Mouse (Mus musculus): ENCODE measurements around the gene Tmigd3.
"Not testable (repeated sequence)": the region's sequence is repeated elsewhere in the genome, so short reads cannot be mapped to it uniquely, and the experiment has no call there.

The Tmigd3 gene

DNA sequence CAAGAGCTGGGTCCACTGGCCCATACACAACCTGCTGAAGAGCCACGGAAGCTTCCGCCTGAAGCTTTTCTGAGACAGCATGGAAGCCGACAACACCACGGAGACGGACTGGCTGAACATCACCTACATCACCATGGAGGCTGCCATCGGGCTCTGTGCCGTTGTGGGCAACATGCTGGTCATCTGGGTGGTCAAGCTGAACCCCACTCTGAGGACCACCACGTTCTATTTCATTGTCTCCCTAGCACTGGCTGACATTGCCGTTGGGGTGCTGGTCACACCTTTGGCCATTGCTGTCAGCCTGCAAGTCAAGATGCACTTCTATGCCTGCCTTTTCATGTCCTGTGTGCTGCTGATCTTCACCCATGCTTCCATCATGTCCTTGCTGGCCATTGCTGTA, 34.0 kb downstream of the Tmigd3 start:
- DNase-seq: no peak

DNA sequence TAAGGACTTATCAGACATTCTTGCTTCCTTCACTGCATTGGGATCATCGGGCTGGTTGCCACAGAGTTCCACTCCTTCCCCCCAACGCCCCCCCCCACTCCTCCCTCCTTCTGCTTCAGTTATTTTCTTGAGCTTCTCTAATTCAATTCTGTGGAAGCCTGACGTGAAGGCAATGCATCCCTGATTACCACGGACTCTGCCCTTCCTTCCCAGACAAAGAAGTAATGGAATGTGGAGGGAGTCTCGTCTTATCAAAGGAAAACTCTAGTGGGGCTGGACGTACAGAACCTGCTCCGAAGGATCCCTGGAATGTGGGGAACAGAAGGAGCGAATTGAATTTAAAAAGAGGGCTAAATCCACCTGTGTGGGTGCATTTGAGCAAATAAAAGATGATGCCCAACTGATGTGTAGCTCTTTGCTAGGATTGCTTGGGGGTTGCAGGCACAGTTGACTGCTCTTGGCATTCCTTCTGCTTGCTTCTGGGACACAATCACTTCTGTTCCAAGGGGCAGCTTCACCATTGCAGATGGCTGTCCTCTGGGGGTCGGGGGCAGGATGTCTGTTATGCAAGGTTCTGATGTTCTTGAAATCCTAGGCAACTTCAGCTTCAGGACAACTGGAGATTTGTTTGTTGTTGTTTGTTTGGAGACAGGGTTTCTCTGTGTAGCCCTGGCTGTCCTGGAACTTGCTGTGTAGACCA, 37.4 kb downstream of the Tmigd3 start:
- no peak for DNase-seq

DNA sequence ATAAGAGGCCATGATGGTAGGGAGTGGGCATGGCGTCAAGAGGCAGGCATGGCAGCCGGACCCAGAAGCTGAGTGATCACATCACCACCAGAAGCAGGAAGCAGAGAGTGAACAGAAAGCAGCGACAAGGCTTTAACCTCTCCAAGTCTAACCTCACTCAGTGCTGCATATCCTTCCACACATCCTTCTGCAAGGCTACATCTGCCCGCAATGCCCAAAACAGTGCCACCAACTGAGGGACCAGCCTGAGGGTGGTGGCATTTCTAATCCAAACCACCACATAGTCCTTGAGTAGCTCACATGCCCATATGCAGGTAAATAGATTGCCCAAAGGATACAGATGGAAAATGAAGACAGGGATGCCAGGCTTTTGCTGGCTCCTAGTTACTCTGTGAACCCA, 38.3 kb downstream of the Tmigd3 start:
- DNase-seq: no peak

- no peak for DNase-seq
These were observed 40.0 kb downstream of the Tmigd3 start for GRCm38 (mm10) chr3:105910519-105911190.

GRCm38 (mm10) chr3:105912097-105912880, 41.6 kb downstream of the Tmigd3 start:
- no peak for DNase-seq

DNA sequence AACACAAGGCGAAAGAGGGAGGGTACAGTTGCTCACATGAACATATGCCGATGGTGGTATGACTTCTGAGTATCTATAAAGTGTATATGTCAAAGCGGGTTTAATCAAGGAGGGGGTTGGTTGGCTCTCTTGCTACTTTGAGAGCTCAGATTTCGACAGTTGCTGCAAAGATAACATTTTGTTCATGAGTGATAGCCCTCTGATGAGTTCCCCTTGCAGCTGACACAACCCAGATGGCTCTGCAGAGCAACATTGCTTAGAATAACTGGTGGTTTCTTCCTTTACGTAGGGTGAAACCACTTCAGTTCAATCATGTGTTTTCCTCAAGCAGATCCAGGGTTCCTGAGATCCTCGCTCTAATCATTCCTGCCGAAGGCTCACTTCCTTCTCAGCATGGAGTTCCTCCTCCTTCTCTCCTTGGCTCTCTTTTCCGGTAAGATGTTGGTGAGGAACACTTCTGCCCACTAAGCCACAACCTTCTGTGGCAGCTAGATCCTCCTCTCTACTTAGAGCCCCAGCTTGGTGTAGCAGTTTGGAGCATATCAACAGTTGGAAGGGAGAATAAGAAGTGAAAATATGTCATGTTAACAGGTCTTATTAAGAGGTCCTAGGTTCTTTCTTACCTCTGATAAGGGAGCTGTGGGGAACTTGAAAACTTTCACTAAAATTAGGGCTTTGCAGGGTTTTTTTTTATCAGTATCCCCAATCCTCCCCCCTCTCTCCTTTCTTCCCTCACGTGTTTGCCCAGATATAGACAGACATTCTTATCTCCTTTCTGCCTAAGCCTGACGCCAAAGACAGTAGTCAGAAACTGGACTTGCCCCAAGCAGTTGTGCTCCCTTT, 43.4 kb downstream of the Tmigd3 start:
- no peak for DNase-seq

- DNase-seq: no peak
These were observed 44.6 kb downstream of the Tmigd3 start for GRCm38 (mm10) chr3:105915281-105915680.

DNA sequence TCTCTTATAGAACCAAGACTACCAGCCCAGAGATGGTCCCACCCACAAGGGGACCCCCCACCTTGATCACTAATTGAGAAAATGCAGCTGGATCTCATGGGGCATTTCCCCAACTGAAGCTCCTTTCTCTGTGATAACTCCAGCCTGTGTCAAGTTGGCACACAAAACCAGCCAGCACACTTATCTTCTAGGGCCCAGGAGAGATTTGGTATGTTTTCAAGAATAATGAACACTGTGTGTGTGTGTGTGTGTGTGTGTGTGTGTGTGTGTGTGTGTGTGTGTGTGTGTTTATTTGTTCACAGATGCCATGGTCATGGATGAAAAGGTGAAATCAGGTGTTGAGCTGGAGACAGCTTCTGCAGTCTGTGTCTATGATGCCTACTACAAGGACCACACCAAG, 45.8 kb downstream of the Tmigd3 start:
- not testable (repeated sequence) for DNase-seq

DNA sequence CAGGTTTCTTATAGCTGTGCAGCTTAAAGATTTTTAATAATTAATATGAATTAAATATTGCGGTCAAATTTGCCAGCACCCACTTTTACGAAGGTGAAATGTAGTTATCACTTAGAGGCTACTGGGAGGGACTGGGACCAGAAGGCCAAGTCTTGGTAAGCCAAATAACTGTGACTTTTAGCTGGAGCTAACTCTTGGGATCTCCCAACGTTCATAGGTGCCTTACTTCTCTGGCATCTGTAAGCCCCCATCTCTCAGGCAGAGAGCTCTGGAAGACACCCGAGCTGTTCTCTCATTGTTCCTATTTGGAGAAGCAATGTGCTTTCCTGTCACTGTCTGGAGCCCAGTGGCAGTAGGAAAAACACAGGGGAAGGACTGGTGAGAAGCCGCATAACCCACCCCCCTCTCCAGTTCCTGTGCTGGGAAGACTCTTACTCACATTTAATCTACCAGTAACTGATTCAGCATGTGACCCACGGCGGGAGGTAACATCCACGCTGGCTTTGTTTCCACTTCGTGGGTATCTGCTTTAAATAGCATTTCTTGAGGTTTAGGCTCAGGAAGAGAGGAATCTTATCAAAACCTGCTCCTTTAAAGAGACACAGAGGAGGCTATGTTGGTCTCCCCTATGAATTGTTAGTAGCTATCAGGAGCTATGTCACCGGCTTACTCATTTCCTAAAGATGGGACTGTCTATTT, 47.1 kb downstream of the Tmigd3 start:
- DNase-seq: no peak

GRCm38 (mm10) chr3:105918355-105918745, 47.6 kb downstream of the Tmigd3 start:
- DNase-seq: no peak

DNA sequence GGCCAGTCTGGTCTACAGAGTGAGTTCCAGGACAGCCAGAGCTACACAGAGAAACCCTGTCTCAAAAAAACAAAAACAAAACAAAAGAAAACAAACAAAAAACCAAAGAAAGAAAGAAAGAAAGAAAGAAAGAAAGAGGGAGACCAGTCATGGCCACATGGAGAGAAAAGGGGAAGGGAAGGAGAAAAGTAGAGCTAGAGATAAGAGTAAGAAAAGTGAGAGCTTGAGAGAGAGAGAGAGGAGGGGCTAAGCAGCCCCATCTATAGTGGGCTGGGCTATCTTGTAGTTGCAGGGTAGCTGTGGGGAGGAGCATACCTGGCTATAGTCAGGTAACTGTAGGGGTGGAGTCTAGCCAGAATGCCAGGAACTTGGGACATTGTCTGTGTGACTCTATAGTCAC, 50.0 kb downstream of the Tmigd3 start:
- DNase-seq: not testable (repeated sequence)

DNA sequence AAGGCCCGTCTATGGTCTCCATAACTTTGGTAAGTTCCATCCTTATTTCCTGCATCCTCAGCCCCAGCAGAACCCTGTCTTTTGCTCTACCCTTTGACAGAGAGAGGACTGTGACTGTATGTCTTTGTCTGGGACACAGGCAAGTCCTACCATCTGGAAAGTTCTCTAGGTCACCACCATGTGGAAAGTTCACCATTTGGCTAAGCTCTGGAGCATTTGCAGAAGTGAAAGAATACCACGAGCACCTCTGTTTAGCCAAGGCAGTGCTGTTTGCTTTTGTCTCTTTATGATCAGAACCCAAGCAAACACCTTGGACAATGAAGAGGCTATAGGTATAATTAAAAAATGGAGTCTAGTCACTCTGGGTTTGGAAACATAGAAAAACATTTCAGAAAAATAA, 51.3 kb downstream of the Tmigd3 start:
- DNase-seq: no peak

DNA sequence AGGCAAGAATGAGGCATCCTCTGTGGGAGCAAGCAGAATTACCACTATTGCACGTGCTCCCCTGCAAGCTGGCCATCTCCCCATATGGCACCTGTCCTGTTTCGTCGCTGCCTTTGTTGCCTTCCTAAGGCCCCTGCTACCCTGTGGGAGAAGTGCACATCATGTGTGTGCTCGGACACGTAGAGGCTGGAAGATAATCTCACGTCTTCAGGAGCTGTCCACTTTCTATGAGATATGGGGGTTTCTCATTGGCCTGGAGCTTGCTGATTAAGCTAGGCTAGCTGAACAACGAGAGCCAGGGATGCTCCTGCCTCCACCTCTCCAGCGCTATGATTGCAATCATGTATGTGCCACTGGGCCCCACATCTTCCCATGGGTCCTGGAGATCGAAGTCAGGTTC, 53.9 kb downstream of the Tmigd3 start:
- no peak for DNase-seq

DNA sequence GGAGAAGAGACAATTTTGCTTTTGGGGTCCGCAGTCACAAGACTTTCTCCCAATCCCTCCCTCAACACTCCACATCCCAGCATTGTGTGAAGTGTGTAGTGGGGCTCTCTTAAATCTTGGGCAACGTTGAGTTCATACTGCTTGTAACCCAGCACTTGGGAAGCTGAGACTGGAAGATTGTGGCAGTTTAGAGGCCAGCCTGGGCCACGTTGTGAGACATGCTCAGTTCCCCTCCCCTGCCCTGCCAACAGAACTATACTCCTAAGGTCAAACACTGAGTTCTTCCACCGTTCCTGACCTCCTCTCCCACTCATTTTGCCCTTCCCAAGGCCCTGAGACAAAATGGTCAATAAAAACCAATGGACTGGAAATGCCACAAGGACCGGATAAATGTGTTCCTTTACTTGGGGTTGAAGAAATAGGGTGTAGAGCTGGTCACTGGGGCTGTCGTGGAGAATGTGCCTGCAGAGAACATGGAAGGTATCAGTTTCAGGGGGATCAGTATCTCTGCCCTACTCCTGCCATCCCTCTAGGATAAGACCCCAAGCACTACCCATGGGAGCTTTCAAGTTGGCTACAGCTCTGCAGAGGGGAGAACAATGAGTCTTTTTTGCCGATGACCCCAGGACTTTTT, 57.0 kb downstream of the Tmigd3 start:
- no peak for DNase-seq

DNA sequence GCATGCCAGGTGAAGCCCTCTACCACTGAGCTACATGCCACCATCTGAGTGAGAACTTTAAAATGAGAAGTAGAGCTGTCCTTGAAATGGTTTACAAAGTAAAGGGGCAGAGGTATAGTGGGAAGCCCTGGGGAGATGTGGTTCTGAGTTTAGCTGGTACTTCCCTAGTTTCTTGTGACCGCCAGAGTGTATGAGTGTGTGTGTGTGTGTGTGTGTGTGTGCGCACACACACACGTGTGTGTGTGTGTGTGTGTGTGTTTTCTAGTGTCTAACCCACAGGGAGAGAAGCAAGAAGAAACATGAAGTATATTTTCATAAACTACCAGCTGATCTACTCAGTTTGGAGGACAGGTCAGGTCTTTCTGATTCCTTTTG, 57.5 kb downstream of the Tmigd3 start:
- DNase-seq: no peak

- DNase-seq: no peak
These were observed 58.1 kb downstream of the Tmigd3 start for GRCm38 (mm10) chr3:105928781-105929180.

- no peak for DNase-seq
These were observed 59.1 kb downstream of the Tmigd3 start for GRCm38 (mm10) chr3:105929821-105930220.

DNA sequence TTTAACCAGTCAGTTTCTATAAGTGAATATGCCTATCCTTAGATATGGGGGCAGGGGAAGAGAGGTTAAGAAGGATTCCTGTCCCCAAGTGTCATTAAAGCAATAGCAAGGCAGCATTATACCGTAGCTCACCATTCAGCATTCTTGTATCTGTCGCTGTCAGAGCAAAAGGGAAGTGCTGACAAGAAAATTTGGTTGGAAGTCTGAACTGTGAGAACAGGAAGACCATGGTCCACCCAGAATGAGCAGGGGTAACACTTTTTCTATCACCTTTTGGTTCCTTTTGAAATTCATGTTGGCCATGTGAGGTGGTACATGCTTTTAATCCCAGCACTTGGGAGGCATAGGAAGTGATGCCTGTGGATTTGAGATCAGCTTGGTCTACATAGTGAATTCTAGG, 60.4 kb downstream of the Tmigd3 start:
- no peak for DNase-seq

DNA sequence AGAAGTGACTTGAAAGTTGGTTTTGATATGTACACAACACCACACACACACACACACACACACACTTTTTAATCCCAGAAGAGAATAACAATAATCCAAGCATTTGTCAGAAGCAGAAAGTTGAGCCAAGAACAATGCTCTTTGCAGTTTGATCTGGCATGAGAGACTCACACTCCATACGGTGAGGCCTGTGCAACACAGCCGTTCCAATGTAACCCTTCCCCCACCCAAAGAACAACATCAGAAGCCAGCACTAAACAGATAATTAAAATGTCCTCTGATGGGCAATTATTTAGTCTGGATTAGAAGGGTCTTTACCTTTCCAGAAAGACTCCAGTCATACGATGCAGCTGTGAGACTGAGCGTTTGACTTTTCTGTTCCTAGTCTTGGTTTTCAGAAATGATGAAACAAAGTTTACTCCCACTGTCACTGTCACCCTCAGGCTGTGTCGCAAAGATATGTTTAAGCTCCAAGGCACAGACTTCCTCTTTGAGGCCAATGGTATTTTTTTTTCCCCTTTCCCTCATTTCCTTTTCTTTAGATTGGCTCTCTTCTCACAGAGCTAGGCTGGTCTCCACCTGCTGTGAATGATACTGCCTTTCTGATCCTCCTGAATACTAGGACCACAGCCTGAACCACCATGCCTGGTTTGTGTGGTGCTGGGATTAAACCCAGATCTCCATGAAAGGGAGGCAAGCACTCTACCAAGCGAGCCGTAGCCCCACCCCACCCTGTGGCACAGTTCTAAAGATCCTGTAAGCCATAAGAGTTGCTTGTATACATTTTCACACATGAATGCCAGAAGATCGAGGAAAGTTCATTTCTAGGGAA, 61.8 kb downstream of the Tmigd3 start, which contains the start of gene I830077J02Rik:
TSS of gene I830077J02Rik (minus strand) at position 425 of the 832 bp plus-strand sequence.
- DNase-seq: no peak

DNA sequence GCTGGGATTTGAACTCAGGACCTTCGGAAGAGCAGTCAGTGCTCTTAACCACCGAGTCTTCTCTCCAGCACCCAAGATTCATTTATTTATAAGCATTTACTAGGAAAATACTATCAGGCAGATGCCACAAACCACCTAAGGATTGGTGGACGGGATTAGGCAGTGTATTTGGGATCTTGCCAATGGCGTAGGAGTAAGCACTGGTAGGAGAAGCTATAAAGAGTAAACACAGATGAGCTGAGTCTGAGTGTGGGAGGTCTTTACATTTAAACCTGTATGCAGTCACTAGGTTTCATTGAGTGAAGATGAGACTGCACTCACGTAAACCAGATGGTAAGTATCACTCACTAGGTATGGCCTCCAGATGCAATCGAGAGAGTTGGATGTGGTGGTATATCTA, 63.2 kb downstream of the Tmigd3 start:
- DNase-seq: no peak

- DNase-seq: peak; percentile 73
These were observed 64.3 kb downstream of the Tmigd3 start for GRCm38 (mm10) chr3:105935033-105935432.
